Mouse (Mus musculus) lung, adult 2 months (tissue): ENCODE measurements around the gene Dgkd.

ENCODE experiments used
- CTCF ChIP-seq: fragments of 200-500 bp; IDR thresholded peaks from 2 replicates; pipeline ENCODE4 v1.5.1; 2011; ENCODE audit warnings: mild to moderate bottlenecking, low read length, control low read depth; ENCODE audit not compliant: insufficient read depth
- POLR2A ChIP-seq: fragments of 200-500 bp; IDR thresholded peaks from 2 replicates; pipeline ENCODE4 v1.6.1; 2011; ENCODE audit warnings: low read depth, mild to moderate bottlenecking, control low read depth, low read length, borderline replicate concordance; ENCODE audit errors: extremely low read depth

DNA sequence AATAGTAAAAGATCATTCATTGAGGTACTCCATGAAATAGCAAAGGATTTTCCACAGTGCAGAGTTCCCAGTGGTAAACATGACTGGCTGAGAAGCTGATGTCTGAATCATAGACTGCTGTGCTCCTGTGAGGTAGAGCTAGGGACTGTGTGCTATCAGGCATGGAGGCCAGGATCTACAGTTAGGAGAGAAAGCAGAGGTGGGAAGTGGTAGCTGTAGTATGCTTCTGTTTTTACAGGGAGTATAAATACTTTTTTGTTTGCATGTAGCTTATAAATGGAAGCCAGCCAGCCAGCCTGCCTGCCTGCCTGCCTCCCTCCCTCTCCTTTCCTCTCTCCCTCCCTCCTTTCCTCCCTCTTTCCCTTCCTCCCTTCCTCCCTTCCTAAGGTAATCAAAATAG, 60.3 kb downstream of the Dgkd start:
- TF ChIP-seq CTCF (no peak), POLR2A (no peak)
